Mouse (Mus musculus) intestine, postnatal 0 days (tissue): ENCODE results near the gene Slc25a22. TPM values are rescaled to one million over a fixed set of nuclear protein-coding genes. Genes with fewer than 3 reads are reported as not detected.

Source experiments
- ATAC-seq: fragments of 200-750 bp; cut with Nextera tagmentation; 2 replicates; pipeline ENCODE4 v1.8.0; 2017; ENCODE audit warnings: mild to moderate bottlenecking, moderate TSS enrichment, moderate library complexity
- H3K27ac ChIP-seq: fragments of 300-500 bp; sonication (generic); 2 replicates; pipeline ENCODE4 v1.5.1; 2014; ENCODE audit warnings: mild to moderate bottlenecking, low read depth, low read length, moderate library complexity
- H3K27me3 ChIP-seq: fragments of 300-500 bp; sonication (generic); replicated peaks from 2 replicates; pipeline ENCODE4 v1.6.1; 2014; ENCODE audit warnings: low read length, mixed read lengths; ENCODE audit not compliant: control insufficient read depth, insufficient read depth
- H3K36me3 ChIP-seq: fragments of 300-500 bp; sonication (generic); 2 replicates; pipeline ENCODE4 v1.6.1; 2014; ENCODE audit warnings: mild to moderate bottlenecking, moderate library complexity; ENCODE audit not compliant: control insufficient read depth, insufficient read depth
- H3K4me1 ChIP-seq: fragments of 300-500 bp; sonication (generic); replicated peaks from 2 replicates; pipeline ENCODE4 v1.6.1; 2014; ENCODE audit warnings: antibody characterized with exemption, low read length, mixed read lengths; ENCODE audit not compliant: control insufficient read depth, insufficient read depth
- H3K4me2 ChIP-seq: fragments of 300-500 bp; sonication (generic); replicated peaks from 2 replicates; pipeline ENCODE4 v1.6.1; 2014; ENCODE audit warnings: low read depth, mild to moderate bottlenecking, moderate library complexity
- H3K4me3 ChIP-seq: fragments of 300-500 bp; sonication (generic); 2 replicates; pipeline ENCODE4 v1.5.1; 2014; ENCODE audit warnings: low read depth, low read length
- H3K9ac ChIP-seq: fragments of 300-500 bp; sonication (generic); 2 replicates; pipeline ENCODE4 v1.6.1; 2014; ENCODE audit warnings: mild to moderate bottlenecking, low read depth, low read length
- H3K9me3 ChIP-seq: fragments of 300-500 bp; sonication (generic); 2 replicates; pipeline ENCODE4 v1.6.1; 2016; ENCODE audit warnings: mixed run types; ENCODE audit not compliant: control insufficient read depth
- CTCF ChIP-seq: sonication (generic); IDR thresholded peaks from 2 replicates; pipeline ENCODE4 v1.5.1; 2016; ENCODE audit warnings: low read depth, mild to moderate bottlenecking, control low read depth, antibody characterized with exemption, moderate library complexity
- WGBS: fragments of 180-500 bp; shearing (Covaris S2); extraction: QIAGEN DNeasy Blood & Tissue Kit; methylation state at CpG from one replicate; pipeline ENCODE4 v1.1.7; 2014; 5-methylcytosine and 5-hydroxymethylcytosine counted together
- polyA plus RNA-seq: library from polyadenylated mRNA; unstranded; fragments of >200 nt; fragmentation: Nextera tagmentation; extraction: Ambion mirVana; gene quantifications from 2 replicates; pipeline ENCODE4 v1.2.1, GENCODE M21; 2015

Slc25a22 gene
- polyA plus RNA-seq, 1 experiment from 2014 or later = 67.7 TPM

- no peak overlapping the region for H3K4me3 ChIP-seq
- WGBS = 68% methylated on average over 15 of the region's 15 CpGs
- no peaks in the 10 kb centered on the region for H3K27me3 ChIP-seq
- peaks cover 27% of the 10 kb centered on the region for H3K36me3 ChIP-seq
- no peak overlapping the region for H3K9ac ChIP-seq
- H3K4me1 ChIP-seq = no peaks in the 10 kb centered on the region; the same call in 1 of the 2 replicates
- no peak overlapping the region for H3K4me2 ChIP-seq
- no peaks in the 10 kb centered on the region for H3K9me3 ChIP-seq
- ATAC-seq = no peak
- no peak overlapping the region for H3K27ac ChIP-seq
- peak; percentile 78 for TF ChIP-seq CTCF
Observed at GRCm38 (mm10) chr7:141457986-141458660, 20.4 kb upstream of the Slc25a22 start.

DNA sequence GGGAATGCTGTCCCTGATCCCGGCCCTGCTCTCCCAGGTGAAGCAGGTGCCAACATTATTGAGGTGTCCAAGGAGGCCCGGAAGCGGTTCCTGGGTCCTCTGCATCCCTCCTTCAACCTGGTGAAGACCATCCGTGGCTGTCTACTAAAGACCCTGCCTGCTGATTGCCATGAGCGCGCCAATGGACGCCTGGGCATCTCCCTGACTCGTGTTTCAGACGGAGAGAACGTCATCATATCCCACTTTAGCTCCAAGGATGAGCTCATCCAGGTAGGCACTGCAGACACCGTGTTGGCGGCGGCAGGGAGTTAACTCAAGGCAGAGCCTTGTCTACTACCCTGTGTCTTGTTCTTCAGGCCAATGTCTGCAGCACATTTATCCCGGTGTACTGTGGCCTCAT is 19.5 kb upstream of the Slc25a22 start:
- Histone ChIP-seq H3K9ac (no peak overlapping the region), H3K9me3 (no peaks in the 10 kb centered on the region), H3K27ac (no peak overlapping the region), H3K4me3 (no peak overlapping the region), H3K36me3 (peaks cover 27% of the 10 kb centered on the region), H3K4me1 (no peaks in the 10 kb centered on the region; the same call in 1 of the 2 replicates), H3K27me3 (no peaks in the 10 kb centered on the region), H3K4me2 (no peak overlapping the region)
- TF ChIP-seq CTCF = no peak
- 93% methylated on average over 14 of the region's 14 CpGs for WGBS
- ATAC-seq = no peak

DNA sequence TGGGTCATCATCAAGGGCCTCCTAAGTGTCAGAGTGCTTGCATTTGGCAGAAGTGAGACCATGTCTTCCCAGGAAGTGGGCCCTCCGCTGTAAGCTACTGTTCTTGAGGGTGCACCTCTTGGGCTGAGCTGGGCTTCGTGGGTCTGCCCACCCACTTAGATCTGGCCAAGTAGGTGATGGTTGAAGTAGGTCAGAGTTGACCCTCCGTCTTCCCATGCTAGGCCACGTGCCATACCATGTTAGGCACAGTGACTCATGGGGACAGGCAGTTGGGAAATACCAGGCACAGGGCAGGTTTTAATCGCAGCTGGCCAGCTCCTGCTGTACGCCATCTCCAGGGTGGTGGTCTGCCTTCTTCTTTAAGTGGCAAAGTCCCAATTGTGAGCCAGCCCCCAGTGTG is 19.0 kb upstream of the Slc25a22 start:
- TF ChIP-seq CTCF = no peak
- ATAC-seq = no peak
- Histone ChIP-seq H3K27ac (0 out of 2 replicates have a peak overlapping the region, but pooled peaks have one; percentile 95), H3K27me3 (no peaks in the 10 kb centered on the region), H3K4me1 (no peaks in the 10 kb centered on the region; the same call in 1 of the 2 replicates), H3K9me3 (no peaks in the 10 kb centered on the region), H3K4me3 (no peak overlapping the region), H3K36me3 (peaks cover 32% of the 10 kb centered on the region), H3K4me2 (peak overlapping the region; percentile 90), H3K9ac (no peak overlapping the region)
- 77% methylated on average over 6 of the region's 6 CpGs for WGBS

GRCm38 (mm10) chr7:141455610-141456314 is 18.1 kb upstream of the Slc25a22 start:
- Histone ChIP-seq H3K9ac (peak overlapping the region; percentile 72), H3K27me3 (no peaks in the 10 kb centered on the region), H3K4me2 (peak overlapping the region; percentile 90), H3K27ac (peak overlapping the region; percentile 95), H3K9me3 (no peaks in the 10 kb centered on the region), H3K36me3 (peaks cover 42% of the 10 kb centered on the region), H3K4me3 (peak overlapping the region; percentile 86), H3K4me1 (no peaks in the 10 kb centered on the region; the same call in 1 of the 2 replicates)
- peak; percentile 60 for ATAC-seq
- no peak for TF ChIP-seq CTCF
- WGBS = 1% methylated on average over 23 of the region's 23 CpGs

DNA sequence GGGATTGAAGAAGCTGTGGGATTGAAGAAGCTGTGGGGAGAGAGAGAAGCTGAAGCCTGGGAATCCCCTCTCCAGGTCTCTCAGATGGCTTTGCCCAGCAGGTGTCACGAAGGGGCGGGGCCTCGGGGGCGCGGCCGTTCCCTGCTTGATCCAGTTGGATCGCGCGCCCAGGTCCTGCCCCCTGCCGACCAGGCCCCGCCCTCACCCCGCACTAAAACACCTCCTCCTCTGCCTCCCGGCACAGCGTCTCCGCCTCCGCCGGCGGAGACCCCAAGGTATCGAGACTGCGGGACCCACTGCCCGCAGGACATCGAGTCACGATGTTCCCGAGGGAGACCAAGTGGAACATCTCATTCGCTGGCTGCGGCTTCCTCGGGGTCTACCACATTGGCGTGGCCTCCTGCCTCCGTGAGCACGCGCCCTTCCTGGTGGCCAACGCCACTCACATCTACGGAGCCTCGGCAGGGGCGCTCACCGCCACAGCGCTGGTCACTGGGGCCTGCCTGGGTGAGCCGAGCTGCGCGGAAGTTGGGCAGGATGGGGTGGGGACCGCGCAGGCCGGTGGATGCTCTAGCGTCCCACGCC is 17.4 kb upstream of the Slc25a22 start, which contains the start of gene Pnpla2:
TSS of gene Pnpla2 (plus strand) at position 232 of the 585 bp plus-strand sequence.
- Histone ChIP-seq H3K4me1 (no peaks in the 10 kb centered on the region; the same call in 1 of the 2 replicates), H3K4me2 (peak within 1 kb of the TSS; percentile 90), H3K4me3 (peak within 1 kb of the TSS; percentile 86), H3K9me3 (no peaks in the 10 kb centered on the region), H3K9ac (peak within 1 kb of the TSS; percentile 72), H3K27me3 (no peaks in the 10 kb centered on the region), H3K36me3 (peaks cover 49% of the 10 kb centered on the region), H3K27ac (peak within 1 kb of the TSS; percentile 95)
- peak; percentile 81 for ATAC-seq
- under 1% methylated on average over 45 of the region's 45 CpGs for whole genome bisulfite sequencing
- TF ChIP-seq CTCF = peak; percentile 38

- Histone ChIP-seq H3K27me3 (no peaks in the 10 kb centered on the region), H3K36me3 (peaks cover 39% of the 10 kb centered on the region), H3K9me3 (no peaks in the 10 kb centered on the region), H3K4me3 (no peak overlapping the region), H3K27ac (no peak overlapping the region), H3K9ac (no peak overlapping the region), H3K4me1 (peaks cover 3% of the 10 kb centered on the region), H3K4me2 (no peak overlapping the region)
- WGBS = 66% methylated on average over 2 of the region's 2 CpGs
- no peak for TF ChIP-seq CTCF
- ATAC-seq = no peak
Observed at GRCm38 (mm10) chr7:141453636-141454035, 15.9 kb upstream of the Slc25a22 start.
